Mouse (Mus musculus) activated CD4-positive, CD25-positive, alpha-beta regulatory T cell, adult 4 months (primary cell): Measurements from ENCODE around the gene Plekhg4. TPM values are rescaled to one million over a fixed set of nuclear protein-coding genes. Genes with fewer than 3 reads are reported as not detected.

Experiments used
- ATAC-seq: one replicate; pipeline ENCODE4 v1.8.0; 2017
- polyA plus RNA-seq, 2 experiments: library from polyadenylated mRNA; unstranded; fragments of 100-300 nt; shearing (Covaris generic); gene quantifications; one replicate each; pipeline ENCODE4 v1.2.1; 2017

The Plekhg4 gene
- polyA plus RNA-seq, 2 experiments from 2014 or later, result 0.20 TPM; not detected in 1

DNA sequence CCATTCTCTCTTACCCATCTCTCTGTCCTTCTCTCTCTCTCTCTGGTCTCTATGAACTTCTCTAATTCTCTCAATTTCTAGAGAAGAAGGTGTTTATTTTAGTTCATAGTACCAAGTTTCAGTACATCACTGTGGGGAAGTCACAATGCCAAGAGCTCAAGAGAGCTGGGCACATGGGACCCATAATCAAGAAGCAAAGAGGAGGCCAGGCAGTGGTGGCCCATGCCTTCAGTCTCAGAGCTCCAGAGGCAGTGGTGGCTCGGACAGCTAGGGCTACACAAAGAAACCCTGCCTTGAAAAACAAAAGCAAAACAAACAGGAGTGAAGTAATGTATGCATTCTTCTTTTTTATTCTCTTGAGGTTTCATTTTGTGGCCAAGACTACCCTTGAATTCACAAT is 31.4 kb downstream of the Plekhg4 start:
- ATAC-seq, result no peak

GRCm38 (mm10) chr8:105406416-105406815 is 33.3 kb downstream of the Plekhg4 start:
- ATAC-seq, result no peak

- no peak for ATAC-seq
These were observed 35.3 kb downstream of the Plekhg4 start for GRCm38 (mm10) chr8:105408331-105408730.

DNA sequence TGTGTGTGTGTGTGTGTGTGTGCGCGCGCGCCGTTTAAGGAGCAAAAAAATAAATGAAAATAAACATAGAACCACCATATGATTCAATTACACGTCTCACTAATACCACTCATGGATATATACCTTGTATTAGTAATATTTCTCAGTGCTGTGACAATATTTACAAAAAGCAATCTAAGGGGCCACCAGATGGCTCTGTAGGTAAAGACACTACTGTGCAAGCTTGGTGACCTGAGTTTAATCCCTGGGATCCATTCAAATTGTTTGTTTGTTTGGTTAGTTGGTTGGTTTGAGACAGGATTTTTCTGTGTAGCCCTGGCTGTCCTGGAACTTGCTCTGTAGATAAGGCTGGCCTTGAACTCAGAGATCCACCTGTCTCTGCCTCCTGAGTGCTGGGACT is 36.9 kb downstream of the Plekhg4 start:
- ATAC-seq, result no peak

DNA sequence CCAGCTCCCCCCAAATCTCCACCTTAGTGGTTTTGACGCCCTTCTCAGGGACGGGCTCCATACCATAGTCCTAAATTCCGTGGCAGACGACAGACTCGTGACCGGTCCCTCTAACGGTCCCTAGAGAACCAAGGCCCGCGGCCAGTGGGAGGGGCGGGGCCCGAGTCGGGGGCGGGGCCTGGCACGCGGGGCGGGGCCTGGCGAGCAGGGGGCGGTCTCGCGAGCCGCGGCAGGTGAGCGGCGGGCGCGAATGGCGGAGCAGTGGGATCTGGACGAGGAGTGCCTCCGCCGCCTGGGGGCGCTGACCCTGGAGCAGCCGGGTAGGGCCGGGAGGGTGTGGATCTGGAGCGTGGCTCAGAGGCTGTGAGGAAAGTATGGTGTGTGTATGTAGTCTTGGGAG is 40.3 kb downstream of the Plekhg4 start, which contains the start of the genes Kctd19 and Lrrc36:
Kctd19 (minus strand) TSS at position 112 of the 400 bp plus-strand sequence.
Lrrc36 (plus strand) TSS at position 181 of the 400 bp plus-strand sequence.
- no peak for ATAC-seq

GRCm38 (mm10) chr8:105418992-105419391 is 45.9 kb downstream of the Plekhg4 start:
- ATAC-seq, result no peak

- ATAC-seq, result no peak
These were observed 46.7 kb downstream of the Plekhg4 start for GRCm38 (mm10) chr8:105419800-105420199.

DNA sequence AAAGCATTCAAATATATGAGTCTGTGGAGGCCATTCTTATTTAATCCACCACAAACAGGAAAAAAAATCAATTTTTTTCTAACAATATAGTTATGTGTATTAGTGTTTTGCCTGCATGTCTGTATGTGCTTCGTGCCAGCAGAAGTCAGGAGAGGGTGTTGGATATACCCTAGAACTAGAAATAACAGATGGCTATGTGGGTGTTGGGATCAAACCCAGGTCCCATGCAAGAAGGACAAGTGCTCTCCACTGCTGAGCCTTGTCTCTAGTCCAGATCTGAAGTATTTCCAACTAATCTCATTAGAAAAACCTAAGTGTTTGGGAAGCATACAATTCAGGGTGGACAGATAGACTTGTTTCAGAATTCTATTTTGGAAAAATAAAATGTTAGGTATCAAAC is 48.9 kb downstream of the Plekhg4 start:
- ATAC-seq, result no peak

GRCm38 (mm10) chr8:105426878-105427277 is 53.8 kb downstream of the Plekhg4 start:
- no peak for ATAC-seq

DNA sequence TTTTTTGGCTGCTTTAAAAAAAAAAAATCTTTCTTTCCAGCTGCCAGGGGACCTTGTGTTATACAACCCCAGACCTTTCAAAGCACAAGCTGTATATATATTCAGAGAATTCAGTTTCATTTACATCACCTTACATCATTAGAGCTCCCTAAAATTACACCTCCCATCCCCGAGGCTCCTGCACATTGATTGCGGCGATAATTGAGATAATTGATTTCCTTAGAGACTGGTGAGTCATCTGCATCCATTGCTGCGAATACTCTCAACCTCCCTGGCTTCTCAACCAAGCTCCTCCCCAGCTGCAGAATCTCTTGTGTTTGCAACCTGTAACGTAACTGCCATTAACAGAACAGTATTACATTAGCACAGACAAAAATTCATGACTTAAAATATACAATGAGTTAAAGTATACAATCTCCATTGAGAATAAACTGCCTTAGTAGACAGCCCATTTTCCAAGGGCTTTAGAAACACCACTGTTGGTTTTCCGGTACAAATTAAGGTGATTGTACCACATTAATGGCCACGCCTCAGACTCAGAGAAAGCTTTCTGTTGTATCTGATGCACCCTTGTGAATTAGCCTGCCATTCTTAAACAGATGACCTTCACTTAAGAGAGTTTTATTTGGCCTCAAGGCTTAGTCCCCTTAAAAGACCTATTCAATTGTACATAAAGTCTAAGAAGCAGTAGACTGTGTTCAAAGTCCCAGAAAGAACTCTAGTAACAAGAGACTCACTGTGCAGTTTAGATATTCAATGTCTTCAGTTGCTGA is 58.9 kb downstream of the Plekhg4 start:
- no peak for ATAC-seq

Other genes starting within 250 kb of the Plekhg4 start
- not detected for gene Ces4a, start 241.5 kb upstream of the Plekhg4 start, polyA plus RNA-seq
- 10 to 100 TPM; 34.0 to 49.2 TPM for gene Cbfb, start 202.6 kb upstream of the Plekhg4 start, polyA plus RNA-seq
- 10 to 100 TPM; 12.0 to 17.4 TPM for gene D230025D16Rik, start 148.1 kb upstream of the Plekhg4 start, polyA plus RNA-seq
- under 1 TPM; 0.42 to 0.62 TPM for gene B3gnt9, start 118.1 kb upstream of the Plekhg4 start, polyA plus RNA-seq
- 10 to 100 TPM; 54.2 to 64.6 TPM for gene Tradd, start 108.7 kb upstream of the Plekhg4 start, polyA plus RNA-seq
- 10 to 100 TPM; 17.7 to 24.2 TPM for gene Fbxl8, start 108.6 kb upstream of the Plekhg4 start, polyA plus RNA-seq
- under 1 TPM; 0.31 to 0.37 TPM for gene Hsf4, start 103.5 kb upstream of the Plekhg4 start, polyA plus RNA-seq
- gene Nol3, start 97.1 kb upstream of the Plekhg4 start, polyA plus RNA-seq, result not detected
- gene 4931428F04Rik, start 83.4 kb upstream of the Plekhg4 start, polyA plus RNA-seq, result 1 to 10 TPM in 1 of 2 experiments, under 1 TPM in 1; 0.79 to 1.1 TPM
- 1 to 10 TPM in 1 of 2 experiments, under 1 TPM in 1; 0.54 to 2.0 TPM for gene Exoc3l, start 77.2 kb upstream of the Plekhg4 start, polyA plus RNA-seq
- gene E2f4, start 75.6 kb upstream of the Plekhg4 start, polyA plus RNA-seq, result 10 to 100 TPM; 49.1 to 64.7 TPM
- gene Elmo3, start 67.7 kb upstream of the Plekhg4 start, polyA plus RNA-seq, result 1 to 10 TPM; 6.6 to 7.4 TPM
- gene Lrrc29, start 47.0 kb upstream of the Plekhg4 start, polyA plus RNA-seq, result 1 to 10 TPM; 1.4 to 2.7 TPM
- 100 to 1,000 TPM; 160 to 182 TPM for gene Tmem208, start 46.9 kb upstream of the Plekhg4 start, polyA plus RNA-seq
- 1 to 10 TPM; 2.9 to 3.1 TPM for gene Fhod1, start 25.3 kb upstream of the Plekhg4 start, polyA plus RNA-seq
- gene Slc9a5, start 24.4 kb upstream of the Plekhg4 start, polyA plus RNA-seq, result under 1 TPM; 0.24 to 0.44 TPM
- gene Kctd19, start 40.2 kb downstream of the Plekhg4 start, polyA plus RNA-seq, result not detected
- not detected for gene Lrrc36, start 40.3 kb downstream of the Plekhg4 start, polyA plus RNA-seq
- under 1 TPM; 0.50 to 0.60 TPM for gene Tppp3, start 98.3 kb downstream of the Plekhg4 start, polyA plus RNA-seq
- under 1 TPM; 0.43 to 0.62 TPM for gene Zdhhc1, start 123.6 kb downstream of the Plekhg4 start, polyA plus RNA-seq
- not detected for gene Hsd11b2, start 145.5 kb downstream of the Plekhg4 start, polyA plus RNA-seq
- gene Atp6v0d1, start 192.8 kb downstream of the Plekhg4 start, polyA plus RNA-seq, result 10 to 100 TPM; 40.7 to 42.8 TPM
- 1 to 10 TPM; 6.7 to 7.9 TPM for gene Ripor1, start 232.0 kb downstream of the Plekhg4 start, polyA plus RNA-seq